Mouse (Mus musculus): ENCODE data around the gene Ndufc1. TPM values are rescaled to one million over a fixed set of nuclear protein-coding genes. Genes with fewer than 3 reads are reported as not detected.
"Not testable (repeated sequence)": the region's sequence is repeated elsewhere in the genome, so short reads cannot be mapped to it uniquely, and the experiment has no call there.

Ndufc1 gene
- total RNA-seq, 2 experiments from 2014 or later = 2.5 to 43.2 TPM

DNA sequence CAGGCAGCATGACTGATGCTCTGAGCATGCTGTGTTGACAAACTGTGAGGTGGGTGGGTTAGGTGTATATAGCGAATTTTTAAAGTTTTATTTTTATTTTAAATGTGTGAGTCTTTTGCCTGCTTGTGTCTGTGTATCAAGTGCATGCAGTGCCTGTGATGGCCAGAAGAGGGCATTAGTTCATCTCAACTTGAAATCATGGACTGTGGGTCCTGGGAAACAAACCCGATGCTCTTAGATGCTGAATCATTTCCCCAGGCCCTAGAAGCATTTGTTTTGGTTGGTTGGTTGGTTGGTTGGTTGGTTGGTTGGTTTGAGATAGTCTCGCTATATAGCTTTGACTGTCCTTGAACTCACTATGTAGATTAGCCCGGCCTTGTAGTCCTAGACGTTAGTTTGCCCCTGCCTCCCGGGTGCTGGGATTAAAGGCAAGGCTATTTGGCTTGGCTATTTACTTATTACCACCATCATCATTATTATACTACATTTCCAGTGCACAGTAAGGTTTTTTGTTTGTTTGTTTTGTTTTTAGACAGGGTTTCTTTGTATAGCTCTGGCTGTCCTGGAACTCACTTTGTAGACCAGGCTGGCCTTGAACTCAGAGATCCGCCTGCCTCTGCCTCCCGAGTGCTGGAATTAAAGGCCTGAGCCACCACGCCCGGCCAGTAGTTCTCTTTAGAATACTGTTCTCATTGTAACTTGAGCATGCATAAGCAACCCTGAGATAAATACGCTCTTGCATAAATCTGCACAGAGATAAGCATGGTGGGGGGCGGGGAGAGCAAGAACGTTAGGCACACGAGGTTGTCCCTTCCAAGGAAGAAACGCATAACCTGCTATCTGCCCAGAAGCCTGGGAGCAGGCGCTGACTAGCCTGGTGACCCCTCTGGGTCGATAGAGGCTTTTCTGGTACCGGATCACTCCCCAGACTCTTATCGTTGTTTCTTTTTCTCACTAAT lies 33.2 kb downstream of the Ndufc1 start:
- peak; percentile 83 for ATAC-seq (replicated peaks; ENCODE audit: low FRiP score, poor library complexity, severe bottlenecking)

DNA sequence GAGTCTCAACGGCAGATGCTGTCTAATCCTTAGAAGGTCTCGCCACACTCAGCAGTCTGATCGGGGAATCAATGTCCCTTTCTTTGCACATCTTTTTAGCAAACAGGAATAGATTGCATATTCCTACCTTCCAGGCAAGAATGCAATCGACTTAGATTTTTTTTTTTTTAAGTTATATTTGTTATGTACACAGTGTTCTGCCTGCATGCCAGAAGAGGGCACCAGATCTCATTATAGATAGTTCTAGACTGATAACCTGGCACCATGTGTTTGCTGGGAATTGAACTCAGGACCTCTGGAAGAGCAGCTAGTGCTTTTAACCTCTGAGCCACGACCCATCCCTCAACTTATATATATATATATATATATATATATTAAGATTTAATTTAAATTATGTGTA lies 35.2 kb downstream of the Ndufc1 start:
- no peak for ATAC-seq (replicated peaks; ENCODE audit: low FRiP score, poor library complexity, severe bottlenecking)

DNA sequence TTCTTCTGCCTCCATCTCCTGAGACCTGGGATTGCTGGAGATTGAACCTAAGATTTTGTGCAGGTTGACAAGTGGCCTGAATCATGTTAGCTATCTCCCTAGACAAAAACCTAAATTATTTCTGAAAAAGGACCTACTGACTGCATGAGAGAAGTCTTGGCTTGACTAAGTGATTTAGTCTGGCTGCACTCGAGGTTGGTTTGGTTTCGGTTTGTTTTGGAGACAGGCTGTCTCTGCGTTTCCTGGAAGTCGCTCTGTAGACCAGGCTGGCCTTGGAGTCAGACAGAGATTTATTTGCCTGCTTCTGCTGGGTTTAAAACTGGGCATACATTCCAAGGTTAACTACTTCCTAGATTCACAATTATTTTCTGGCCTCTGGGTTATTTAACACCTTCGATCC lies 35.9 kb downstream of the Ndufc1 start:
- ATAC-seq (replicated peaks; ENCODE audit: low FRiP score, poor library complexity, severe bottlenecking) = no peak

DNA sequence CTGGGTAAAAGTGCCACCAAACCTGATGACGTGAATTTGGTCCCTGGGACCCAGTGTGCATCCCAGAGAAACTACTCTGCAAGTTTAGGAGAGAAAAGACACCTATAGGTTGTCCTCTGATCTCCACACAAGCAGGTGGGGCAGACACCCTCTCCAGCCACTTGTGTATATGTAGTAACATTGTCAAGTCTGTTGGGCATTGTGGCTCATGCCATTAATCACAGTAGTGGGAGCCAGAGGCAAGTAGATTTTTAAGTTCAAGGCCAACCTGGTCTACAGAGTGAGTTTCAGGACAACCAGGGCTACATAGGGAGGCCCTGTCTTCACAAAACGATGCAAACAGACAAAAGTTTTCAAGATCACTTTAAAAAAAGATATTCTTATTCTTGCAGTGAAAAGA lies 37.0 kb downstream of the Ndufc1 start:
- ATAC-seq (replicated peaks; ENCODE audit: low FRiP score, poor library complexity, severe bottlenecking) = no peak

DNA sequence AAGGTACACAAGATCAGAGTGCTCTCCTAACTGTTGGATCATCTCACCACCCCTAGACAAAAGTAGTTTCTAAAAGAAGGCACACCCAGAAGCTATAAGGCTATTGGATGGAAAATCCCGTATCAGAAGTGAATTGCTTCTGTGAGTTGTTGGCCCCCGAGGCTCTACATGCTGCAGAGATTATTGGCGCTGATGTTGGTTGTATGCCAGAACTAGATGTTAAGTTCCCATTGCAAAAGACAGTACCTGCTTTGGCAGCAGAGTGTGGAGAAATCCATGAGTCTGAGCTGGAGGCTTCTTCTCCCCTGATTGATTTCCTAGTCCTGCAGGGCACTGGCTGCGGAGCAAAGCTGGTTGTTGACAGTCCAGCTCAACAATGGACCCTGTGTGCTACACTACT lies 40.8 kb downstream of the Ndufc1 start:
- no peak for ATAC-seq (replicated peaks; ENCODE audit: low FRiP score, poor library complexity, severe bottlenecking)

DNA sequence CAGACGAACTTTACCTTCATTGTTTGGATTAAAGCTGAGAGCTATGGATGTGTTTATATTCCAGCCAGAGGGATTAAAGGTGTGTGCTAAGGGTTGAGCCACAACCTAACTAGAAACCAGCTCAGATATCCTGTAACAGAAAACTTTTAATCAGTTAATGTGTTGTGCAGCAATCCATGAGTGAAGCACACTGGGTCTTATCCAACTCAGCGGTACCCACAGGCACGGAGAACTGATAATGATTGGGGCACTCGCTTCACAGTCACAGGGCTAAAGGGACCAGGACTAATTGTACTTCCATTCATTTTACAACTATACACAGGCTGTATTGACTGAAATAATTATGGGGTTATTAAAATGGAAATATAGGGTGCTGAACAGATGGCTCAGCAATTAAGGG lies 41.9 kb downstream of the Ndufc1 start:
- ATAC-seq (replicated peaks; ENCODE audit: low FRiP score, poor library complexity, severe bottlenecking) = no peak

DNA sequence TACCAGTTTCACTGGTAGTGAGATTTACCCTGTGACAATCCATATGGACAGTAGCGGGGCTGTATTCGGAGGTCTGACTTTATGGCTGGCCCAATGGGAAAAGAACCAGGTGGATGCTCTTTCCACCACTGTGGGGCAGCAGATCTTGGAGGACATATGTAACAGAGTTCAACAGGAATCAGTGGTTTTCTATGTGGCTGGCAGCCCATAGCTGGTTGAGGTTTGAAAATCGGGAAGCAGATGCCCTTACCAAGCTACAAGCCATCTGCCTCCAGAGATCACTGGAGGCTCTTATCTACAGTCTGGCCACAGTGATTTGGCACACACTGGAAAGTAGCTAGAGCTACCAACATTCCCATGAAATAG lies 43.3 kb downstream of the Ndufc1 start:
- ATAC-seq (replicated peaks; ENCODE audit: low FRiP score, poor library complexity, severe bottlenecking) = no peak

DNA sequence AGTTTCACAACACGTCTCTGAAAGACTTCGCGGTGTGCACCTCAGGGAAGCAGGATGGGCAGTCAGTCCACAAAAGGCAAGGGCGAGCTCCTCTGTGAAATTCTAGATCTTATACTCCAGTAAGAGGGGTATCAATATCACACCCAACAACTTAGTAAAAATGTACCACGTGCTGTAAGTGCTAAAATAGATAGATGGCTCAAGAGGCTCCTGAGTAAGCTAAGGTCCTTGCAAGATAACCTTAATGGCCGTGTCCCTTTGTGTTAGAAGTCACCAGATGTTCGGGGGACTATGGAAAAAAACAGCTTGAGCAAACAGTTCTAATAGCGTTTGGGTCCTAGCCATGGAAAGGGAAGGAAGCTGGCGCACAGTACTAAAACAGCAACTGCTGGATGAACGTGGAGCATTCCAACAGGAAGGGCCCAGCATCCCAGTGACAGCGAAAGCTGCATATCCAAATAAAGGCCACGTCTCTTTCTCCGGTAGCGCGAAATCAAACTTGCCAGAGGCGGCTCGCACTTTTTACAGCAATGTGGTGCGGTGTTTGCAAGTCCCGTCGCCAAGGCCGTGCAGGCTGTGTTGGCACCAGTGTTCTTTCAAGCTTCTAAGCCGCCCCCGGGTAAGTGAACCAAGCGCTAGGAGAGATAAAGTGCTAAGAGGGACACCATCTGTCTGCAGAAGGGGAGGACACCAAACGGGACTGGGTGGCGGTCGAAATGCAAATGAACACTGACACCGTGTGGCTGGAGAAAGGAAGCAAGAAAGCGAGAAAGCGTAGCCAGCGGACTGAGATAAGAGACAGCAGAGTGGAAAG lies 43.9 kb downstream of the Ndufc1 start:
- ATAC-seq (replicated peaks; ENCODE audit: low FRiP score, poor library complexity, severe bottlenecking) = peak; percentile 96

DNA sequence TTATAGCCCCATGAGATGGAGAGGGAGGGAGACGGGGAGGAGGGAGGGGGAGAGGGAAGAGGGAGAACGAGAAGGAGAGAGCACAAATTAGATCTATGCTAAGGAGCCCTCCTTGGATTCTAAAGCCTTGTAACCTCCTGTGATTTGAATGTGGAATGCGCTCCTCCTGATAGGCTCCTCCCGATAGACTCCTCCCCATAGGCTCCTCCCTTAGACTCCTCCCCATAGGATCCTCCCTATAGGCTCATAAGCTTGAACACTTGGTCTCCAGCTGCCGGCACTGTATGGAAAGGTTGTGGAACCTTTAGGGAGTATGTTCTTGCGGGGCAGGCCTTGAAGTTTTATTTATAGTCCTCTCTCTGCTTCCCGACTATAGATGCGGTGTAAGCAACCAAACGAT lies 47.7 kb downstream of the Ndufc1 start:
- no peak for ATAC-seq (replicated peaks; ENCODE audit: low FRiP score, poor library complexity, severe bottlenecking)

DNA sequence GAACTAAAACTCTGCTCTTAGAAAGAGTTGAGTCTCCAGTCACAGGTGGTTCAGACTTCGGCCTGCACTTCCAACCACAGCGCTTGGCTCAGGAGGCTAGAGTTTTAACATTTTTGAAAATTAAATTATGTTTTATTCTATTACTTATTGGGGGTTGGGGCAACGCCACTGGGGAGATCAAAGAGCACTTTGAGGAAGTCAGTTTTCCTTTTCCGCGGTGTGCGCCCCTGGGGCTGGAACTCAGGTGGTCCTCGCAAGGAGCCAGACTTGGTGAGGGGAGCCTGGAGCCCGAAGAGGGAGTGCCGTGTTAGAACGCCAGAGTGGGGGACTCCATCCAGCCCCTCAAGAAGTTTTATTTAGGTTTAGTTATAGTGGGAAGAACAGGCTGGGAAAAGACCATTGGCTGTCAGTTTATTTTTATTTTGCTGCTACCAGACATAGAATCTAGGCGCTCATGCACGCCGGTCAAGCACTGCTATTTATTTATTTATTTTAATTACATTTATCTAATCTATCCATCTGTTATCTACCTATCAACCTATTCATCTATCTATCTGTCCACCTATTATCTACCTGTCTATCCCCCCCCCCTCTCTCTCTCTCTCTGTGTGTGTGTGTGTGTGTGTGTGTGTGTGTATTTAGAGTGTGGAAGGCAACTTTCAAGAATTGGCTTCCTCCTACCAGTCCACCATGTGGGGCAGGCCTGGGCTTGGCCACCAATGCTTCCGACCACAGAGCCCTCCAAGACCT lies 49.1 kb downstream of the Ndufc1 start:
- no peak; the same call in 1 of the 2 replicates for ATAC-seq (replicated peaks; ENCODE audit: low FRiP score, poor library complexity, severe bottlenecking)

DNA sequence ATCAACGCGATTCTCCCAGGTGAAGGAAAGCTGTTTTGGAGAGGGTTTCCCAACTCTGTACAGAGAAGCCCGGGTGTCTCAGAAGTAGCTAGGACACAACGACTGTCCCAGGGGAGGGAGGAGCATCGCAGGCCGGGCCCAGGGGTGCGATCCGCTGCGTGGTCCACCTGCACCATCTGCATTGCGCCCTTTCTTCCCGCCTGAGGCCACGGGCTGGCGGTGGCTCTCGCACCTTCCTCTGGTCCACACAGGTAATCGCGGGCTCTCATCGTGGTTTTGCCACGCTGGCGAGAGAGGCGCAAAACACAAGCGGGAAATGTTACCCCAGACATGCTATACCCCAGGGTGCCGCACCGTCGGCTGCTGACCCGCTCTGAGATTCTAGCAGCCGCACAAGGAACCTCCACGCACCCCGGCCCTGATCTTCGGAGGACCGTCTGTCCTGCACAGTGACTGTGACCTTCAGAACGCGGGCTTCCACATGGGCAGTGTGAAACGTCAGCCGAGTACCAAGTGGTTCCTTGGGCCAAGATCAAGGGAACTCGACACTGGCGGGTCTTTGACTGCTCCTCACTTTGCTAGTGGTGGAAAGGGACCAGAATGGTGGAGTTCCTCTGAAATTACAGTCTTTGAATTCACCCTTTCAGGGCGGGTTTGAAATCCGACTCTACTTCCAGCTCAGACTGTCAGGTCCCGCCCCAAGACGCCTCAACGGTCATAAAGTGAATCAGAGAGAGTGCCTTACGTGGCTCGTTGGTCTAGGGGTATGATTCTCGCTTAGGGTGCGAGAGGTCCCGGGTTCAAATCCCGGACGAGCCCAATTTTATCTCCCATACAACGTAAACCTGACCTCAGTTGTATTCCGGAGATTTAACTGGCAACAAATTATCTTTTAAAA lies 49.9 kb downstream of the Ndufc1 start:
- peak; percentile 75 for ATAC-seq (replicated peaks; ENCODE audit: low FRiP score, poor library complexity, severe bottlenecking)

DNA sequence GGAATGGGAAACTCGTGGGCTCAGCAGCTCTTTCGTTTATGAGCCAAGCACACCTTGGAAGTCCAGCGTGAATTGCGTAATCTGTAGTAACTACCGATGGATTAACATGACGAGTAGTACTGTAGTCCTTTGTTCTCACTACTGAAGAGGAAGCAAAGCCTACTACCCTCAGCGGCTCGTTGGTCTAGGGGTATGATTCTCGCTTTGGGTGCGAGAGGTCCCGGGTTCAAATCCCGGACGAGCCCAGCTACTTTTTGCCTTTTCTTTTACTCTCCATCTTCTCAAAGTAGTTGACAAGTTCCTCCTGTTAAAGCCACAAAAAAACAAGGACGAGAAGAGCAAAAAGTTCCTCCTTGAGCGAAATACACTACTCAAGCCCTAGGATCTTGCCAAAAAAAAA lies 50.6 kb downstream of the Ndufc1 start:
- ATAC-seq (replicated peaks; ENCODE audit: low FRiP score, poor library complexity, severe bottlenecking) = no peak

DNA sequence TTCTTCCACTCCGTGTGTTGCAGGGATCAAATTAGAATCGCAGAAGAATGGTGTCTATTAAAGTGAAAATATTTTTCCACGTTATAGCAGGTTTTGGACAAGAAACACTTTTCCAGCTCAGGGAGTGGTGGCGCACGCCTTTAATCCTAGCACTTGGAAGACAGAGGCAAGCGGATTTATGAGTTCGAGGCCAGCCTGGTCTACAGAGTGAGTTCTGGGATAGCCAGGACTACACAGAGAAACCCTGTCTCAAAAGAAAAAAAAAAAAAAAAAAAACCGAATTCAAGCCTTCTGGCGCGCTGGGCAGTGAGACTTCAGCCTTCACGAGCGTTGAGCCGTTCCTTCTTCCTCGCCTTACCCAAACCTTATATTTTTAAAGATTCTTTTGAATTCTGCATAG lies 51.2 kb downstream of the Ndufc1 start:
- no peak for ATAC-seq (replicated peaks; ENCODE audit: low FRiP score, poor library complexity, severe bottlenecking)

DNA sequence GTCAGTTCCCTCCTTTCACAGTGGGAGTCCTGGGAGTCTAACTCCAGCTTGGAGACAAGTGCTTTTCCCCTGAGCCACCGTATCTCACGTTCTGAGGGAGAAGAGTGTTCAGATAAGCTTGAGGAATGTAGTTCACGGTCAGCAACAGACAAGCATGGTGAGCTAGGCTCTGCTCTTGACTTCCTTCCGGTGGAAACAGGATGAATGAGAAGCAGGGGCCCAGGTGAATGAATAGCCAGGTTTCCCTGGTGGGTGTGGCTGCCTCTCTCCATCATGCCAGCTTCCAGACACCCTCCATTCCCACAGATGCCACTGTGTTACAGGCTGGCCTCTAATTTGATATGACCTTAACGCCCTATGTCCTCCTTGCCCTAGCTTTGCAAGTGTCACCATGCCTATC lies 51.7 kb downstream of the Ndufc1 start:
- no peak for ATAC-seq (replicated peaks; ENCODE audit: low FRiP score, poor library complexity, severe bottlenecking)

DNA sequence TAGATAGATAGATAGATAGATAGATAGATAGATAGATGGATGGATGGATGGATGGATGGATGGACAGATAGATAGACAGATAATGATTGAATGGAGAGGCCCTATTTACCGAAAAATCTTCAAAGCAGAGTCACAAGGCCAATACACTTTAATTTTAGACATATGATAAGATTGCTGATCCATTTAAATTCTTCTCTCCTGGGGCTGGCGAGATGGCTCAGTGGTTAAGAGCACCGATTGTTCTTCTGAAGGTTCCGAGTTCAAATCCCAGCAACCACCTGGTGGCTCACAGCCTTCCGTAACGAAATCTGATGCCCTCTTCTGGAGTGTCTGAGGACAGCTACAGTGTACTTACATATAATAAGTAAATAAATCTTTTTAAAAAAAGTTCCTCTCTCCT lies 53.8 kb downstream of the Ndufc1 start:
- not testable (repeated sequence) for ATAC-seq (replicated peaks; ENCODE audit: low FRiP score, poor library complexity, severe bottlenecking)

All from erythroblast, adult 5-6 weeks (primary cell).